ENCODE assay signal across 9 mouse cellular contexts in the genomic region with DNA sequence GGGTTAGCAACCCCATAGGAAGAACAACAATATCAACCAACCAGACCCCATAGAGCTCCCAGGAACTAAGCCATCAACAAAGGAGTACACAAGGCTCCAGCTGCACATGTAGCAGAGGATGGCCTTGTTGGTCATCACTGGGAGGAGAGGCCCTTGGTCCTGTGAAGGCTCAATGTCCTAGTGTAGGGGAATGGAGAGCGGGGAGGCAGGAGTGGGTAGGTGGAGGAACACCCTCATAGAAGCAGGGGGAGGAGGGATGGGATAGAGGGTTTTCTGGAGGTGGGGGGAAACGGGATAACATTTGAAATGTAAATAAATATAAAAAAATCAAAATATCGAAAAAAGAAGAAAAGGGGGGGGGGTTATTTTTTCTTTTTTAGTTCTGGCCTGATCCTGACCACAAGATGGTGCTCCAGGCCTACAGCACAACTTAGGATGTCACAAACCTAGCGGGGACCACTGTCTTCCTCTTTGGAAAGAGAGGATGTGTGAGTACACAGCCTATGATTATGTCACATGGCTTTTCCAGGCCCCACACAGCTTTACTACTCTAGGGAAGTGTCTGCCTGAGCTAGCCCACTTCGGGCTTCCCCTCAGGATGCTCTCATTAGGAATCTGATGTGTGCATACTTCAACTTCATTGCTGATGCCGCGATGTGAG. TPM values are rescaled to one million over a fixed set of nuclear protein-coding genes. Genes with fewer than 3 reads are reported as not detected.
DNase-seq lines count a peak whose midpoint lies in the region; ATAC-seq and TF ChIP-seq lines count a peak whose summit lies in the region.
"Had no signal": no experiment of that assay in that cellular context is flagged by ENCODE, and none has a peak within 500 bp of the region (broad histone marks: within the 10 kb centered on the region; RNA-seq: fewer than 3 reads in every experiment).

No protein-coding gene starts in this region.

- ATAC-seq in lung, embryonic 15.5 days (ENCODE audit: borderline replicate concordance, extremely low read depth, low FRiP score, low TSS enrichment), result peak; percentile 50; the same call in 1 of the 2 replicates

- no peaks in the 10 kb centered on the region for H3K27me3 ChIP-seq in lung, embryonic 15.5 days
- H3K27me3 ChIP-seq: limb, embryonic 15.5 days had no signal

- peak; percentile 63 to 67 for DNase-seq in cerebellum, postnatal 10 days
- DNase-seq in cerebellum, adult 9-11 months, result no peak
- DNase-seq in lung, adult 2 months, result no peak
- no peak for DNase-seq in lung, adult 18-20 months
- peak; percentile 14 for DNase-seq in forelimb bud, embryonic 11.5 days (ENCODE audit: low read depth, low spot score)
- peak; percentile 32 for DNase-seq in right cerebral cortex, postnatal 25 days
- no peak for DNase-seq in cerebellum, adult 8-10 months

- H3K9ac ChIP-seq in lung, embryonic 15.5 days, result no peak overlapping the region
- H3K9ac ChIP-seq: limb, embryonic 15.5 days had no signal

- H3K4me1 ChIP-seq in lung, adult 2 months (ENCODE audit: control insufficient read depth, insufficient read depth, low read length), result no peaks in the 10 kb centered on the region
- peaks cover 6% of the 10 kb centered on the region for H3K4me1 ChIP-seq in lung, embryonic 15.5 days
- H3K4me1 ChIP-seq: limb, embryonic 15.5 days had no signal

- H3K4me3 ChIP-seq in lung, adult 2 months (replicated peaks; ENCODE audit: extremely low read depth, low read depth, low read length), result no peak overlapping the region
- no peak overlapping the region for H3K4me3 ChIP-seq in lung, embryonic 15.5 days
- H3K4me3 ChIP-seq: limb, embryonic 15.5 days had no signal

- no peaks in the 10 kb centered on the region for H3K9me3 ChIP-seq in lung, embryonic 15.5 days
- H3K9me3 ChIP-seq: limb, embryonic 15.5 days had no signal

- peak; percentile 50 for TF ChIP-seq CTCF in lung, adult 2 months (IDR thresholded peaks at IDR 0.05; ENCODE audit: insufficient read depth, low read length)

- H3K27ac ChIP-seq in lung, embryonic 15.5 days, result no peak overlapping the region
- H3K27ac ChIP-seq: limb, embryonic 15.5 days had no signal

- peaks cover 15% of the 10 kb centered on the region for H3K36me3 ChIP-seq in lung, embryonic 15.5 days

- TF ChIP-seq POLR2A in lung, adult 2 months (IDR thresholded peaks at IDR 0.05; ENCODE audit: borderline replicate concordance, extremely low read depth, low read depth, low read length), result no peak

- no peak overlapping the region for H3K4me2 ChIP-seq in lung, embryonic 15.5 days
- H3K4me2 ChIP-seq: limb, embryonic 15.5 days had no signal

- 57% methylated on average over 7 of the region's 7 CpGs for WGBS in lung, adult 2 months
- WGBS in lung, embryonic 15.5 days, result 53% methylated on average over 7 of the region's 7 CpGs

RNA-seq across cellular contexts. Expression of a gene that starts 10.5 kb away (rescaled TPM):
- 42.4 and 58.7 TPM in 2 replicates for polyA plus RNA-seq in lung, adult 2 months (2012; rRNA removed)
- 43.0 and 45.1 TPM in 2 replicates for polyA plus RNA-seq in lung, embryonic 15.5 days (2015; fragmentation: Nextera tagmentation; extraction: Ambion mirVana)

RNA-seq across cellular contexts. Expression of a gene that starts 10.6 kb away (rescaled TPM):
- polyA plus RNA-seq in lung, adult 2 months (2012; rRNA removed), result 6.2 and 9.4 TPM in 2 replicates
- 58.5 and 59.2 TPM in 2 replicates for polyA plus RNA-seq in lung, embryonic 15.5 days (2015; fragmentation: Nextera tagmentation; extraction: Ambion mirVana)

Comparison
In these comparisons a context has a peak if more than half of its experiments do, and no peak if none do; other contexts are left out.
1. DNase-seq: peak in cerebellum, postnatal 10 days (2 of 2), forelimb bud, embryonic 11.5 days (single experiment) and right cerebral cortex, postnatal 25 days (single experiment); none in cerebellum, adult 9-11 months (single experiment), lung, adult 2 months (single experiment), lung, adult 18-20 months (0 of 2) and cerebellum, adult 8-10 months (single experiment).